Mouse (Mus musculus) embryonic fibroblast, embryonic 13.5 days (primary cell): ENCODE results near the gene Garnl3. TPM values are rescaled to one million over a fixed set of nuclear protein-coding genes. Genes with fewer than 3 reads are reported as not detected.
"Not testable (repeated sequence)": the region's sequence is repeated elsewhere in the genome, so short reads cannot be mapped to it uniquely, and the experiment has no call there.

Experiments used
- H3K27ac ChIP-seq: 2 replicates; pipeline ENCODE4 v1.5.1; 2012; ENCODE audit warnings: low read length, control low read depth, inconsistent platforms; ENCODE audit not compliant: insufficient read depth
- H3K4me1 ChIP-seq: 2 replicates; pipeline ENCODE4 v1.6.1; 2011; ENCODE audit warnings: low read length; ENCODE audit not compliant: control insufficient read depth, insufficient read depth
- H3K4me3 ChIP-seq: 2 replicates; pipeline ENCODE4 v1.5.1; 2011; ENCODE audit warnings: mild to moderate bottlenecking, control low read depth, low read length; ENCODE audit not compliant: insufficient read depth
- CTCF ChIP-seq: IDR thresholded peaks from 2 replicates; pipeline ENCODE4 v1.5.1; 2011; ENCODE audit warnings: mild to moderate bottlenecking, control low read depth, low read length, moderate library complexity, borderline replicate concordance; ENCODE audit not compliant: insufficient read depth
- POLR2A ChIP-seq: IDR thresholded peaks from 2 replicates; pipeline ENCODE4 v1.6.1; 2011; ENCODE audit warnings: low read depth, mild to moderate bottlenecking, control low read depth, low read length, moderate library complexity
- polyA plus RNA-seq: library from polyadenylated mRNA; stranded (reverse); fragments of >200 nt; gene quantifications from 2 replicates; pipeline ENCODE4 v1.2.4, GENCODE M21; 2011; ENCODE audit warnings: low read depth; ENCODE audit not compliant: missing spikeins, insufficient read length

Garnl3 gene
- polyA plus RNA-seq, 1 experiment: 11.9 TPM

DNA sequence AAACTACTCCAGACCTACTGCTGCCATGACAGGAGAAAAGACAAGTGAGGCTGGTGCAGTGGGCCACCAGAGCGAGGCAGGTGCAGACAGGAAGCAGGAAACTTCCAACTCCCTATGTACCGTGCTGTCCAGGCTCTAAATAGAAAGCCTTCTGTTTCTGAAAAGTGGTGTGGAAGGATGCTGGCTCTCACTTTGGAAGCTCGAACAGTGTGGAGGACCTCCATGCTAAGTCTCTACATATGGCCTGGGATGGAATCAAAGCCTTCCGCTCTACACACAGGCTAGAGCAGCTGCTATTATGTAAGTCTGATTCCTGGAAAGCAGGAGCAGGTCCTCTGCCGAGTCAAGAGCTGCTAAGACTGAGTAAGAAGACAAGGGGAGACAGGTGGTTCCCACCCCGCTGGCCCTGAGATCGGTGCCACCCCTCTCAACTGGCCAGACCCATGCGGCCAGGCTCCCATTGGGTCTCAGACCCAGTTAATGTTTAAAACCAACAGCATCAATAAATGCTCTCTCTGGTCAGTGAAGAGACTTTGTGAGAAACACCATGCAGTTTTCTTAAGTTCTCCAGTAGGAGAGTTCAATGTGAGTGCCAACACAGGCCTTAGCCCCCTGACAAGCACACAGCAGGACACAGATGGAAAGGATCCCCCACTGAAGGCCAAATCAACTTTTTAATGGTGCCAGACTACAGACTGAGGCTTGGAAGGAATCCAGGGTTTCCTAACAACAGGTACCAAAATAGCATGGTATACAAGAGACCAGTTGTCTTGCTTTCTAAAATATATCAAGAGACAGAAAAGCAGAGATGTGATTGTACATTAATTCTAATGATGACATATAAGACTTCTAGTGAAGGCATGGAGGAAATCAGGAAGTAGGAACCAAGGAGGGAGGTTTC, 40.6 kb downstream of the Garnl3 start:
- no peak overlapping the region for H3K27ac ChIP-seq
- no peak overlapping the region for H3K4me3 ChIP-seq
- TF ChIP-seq CTCF (no peak), POLR2A (no peak)
- no peaks in the 10 kb centered on the region for H3K4me1 ChIP-seq

DNA sequence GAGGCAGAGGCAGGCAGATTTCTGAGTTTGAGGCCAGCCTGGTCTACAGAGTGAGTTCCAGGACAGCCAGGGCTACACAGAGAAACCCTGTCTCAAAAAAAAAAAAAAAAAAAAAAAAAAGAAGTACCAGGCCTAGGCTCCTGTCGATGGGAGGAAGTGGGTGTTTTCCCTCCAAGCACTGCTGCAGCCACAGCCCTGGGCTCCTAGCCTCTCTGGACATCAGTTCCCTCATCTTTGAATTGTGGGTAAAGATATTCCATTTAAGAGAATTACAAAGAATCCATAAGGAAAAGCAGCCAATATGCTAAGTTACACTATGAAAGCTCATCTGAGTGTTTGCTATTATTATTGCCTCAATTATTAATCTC, 41.4 kb downstream of the Garnl3 start:
- not testable (repeated sequence) for H3K4me3 ChIP-seq, H3K27ac ChIP-seq, H3K4me1 ChIP-seq

DNA sequence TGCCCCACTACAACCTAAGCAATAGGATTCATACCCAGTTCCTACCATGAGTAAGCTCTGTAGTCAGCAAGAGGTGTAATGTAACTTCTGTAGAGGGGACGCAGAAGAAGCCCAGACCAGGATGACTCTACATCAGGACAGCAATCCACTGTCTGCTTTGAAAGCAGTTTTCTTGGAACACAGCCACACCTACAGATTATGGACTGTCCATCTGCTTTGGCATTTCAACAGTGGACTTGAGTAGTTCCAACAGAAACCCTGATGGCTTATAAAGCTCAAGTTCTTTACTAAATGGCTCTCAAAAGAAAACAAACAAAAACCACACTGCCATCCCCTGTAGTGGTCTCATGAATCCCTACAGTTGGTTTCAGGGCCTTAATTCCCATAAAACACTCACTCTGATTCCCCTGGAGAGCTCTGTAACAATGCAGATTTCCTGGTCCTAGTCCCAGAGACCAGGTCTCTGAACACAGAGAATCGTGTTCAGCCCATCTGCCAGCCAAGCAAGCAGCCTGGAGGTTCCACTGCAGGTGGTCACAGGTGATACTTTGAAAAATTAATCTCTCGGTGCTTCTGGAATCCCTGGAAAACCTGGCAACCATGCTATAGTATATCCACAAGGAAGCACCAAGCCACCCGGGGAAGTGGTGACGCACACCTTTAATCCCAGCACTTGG, 42.0 kb downstream of the Garnl3 start:
- TF ChIP-seq CTCF: no peak
- no peak for TF ChIP-seq POLR2A
- Histone ChIP-seq H3K4me3 (no peak overlapping the region), H3K27ac (no peak overlapping the region), H3K4me1 (no peaks in the 10 kb centered on the region)

DNA sequence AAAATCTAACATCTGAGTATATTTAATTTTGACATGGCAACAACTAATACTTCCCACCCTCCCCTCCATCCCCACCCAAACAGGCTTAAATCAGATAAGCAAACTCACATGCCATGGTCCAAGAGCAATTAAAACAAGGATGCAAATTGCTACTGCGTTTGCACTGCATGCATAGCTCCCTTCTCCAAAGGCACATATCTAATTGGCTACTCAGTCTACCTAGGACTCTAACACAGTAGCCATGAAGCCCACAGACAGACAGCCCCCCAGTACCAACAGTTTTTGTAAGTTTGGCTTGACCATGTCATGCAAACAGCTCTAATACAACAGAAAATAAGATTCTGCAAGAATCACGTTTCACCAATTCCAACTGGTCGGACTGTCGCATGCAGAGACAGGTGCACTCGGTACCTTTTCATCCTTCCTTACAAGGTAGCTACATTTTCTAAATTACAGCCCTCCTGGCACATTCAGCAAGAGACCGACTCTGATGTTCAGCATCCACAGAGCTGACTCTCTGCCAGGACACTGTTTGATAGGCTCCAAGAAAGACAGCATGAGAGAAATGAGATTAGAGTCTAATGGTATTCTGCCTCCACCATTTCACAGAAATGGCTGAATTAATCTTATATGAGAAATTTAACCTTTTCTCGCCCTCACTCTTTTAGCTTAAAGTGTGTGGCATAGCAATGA, 44.6 kb downstream of the Garnl3 start:
- Histone ChIP-seq H3K4me3 (no peak overlapping the region), H3K4me1 (0 out of 2 replicates have a peak, but pooled peaks cover 2% of the 10 kb centered on the region), H3K27ac (no peak overlapping the region)
- TF ChIP-seq POLR2A (no peak), CTCF (no peak)

DNA sequence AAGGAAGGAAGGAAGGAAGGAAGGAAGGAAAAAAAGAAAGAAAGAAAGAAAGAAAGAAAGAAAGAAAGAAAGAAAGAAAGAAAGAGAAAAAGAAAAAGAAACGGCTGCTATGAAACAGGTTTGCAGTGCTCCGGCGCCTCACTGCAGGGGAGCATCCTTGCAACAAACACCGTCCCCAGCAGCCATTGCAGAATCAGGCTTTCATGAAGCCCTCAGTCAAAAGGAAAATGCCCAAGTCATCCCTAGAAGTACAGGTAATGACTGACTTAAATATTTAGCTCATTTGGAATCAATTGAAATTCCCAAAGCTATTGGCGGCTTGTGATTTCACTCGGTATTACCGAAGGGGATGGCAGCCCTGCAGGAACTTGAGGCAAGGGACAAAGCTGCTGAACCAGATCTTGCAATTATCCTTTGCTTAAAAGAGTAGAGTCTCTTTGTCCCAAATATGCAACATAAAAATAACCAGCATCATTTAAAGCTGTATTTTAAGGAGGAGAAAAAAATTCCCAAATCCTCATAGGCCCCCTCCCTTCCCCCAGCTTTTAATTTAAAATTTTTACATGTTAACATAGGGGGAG, 45.3 kb downstream of the Garnl3 start:
- H3K27ac ChIP-seq: no peak overlapping the region
- H3K4me3 ChIP-seq: no peak overlapping the region
- 0 out of 2 replicates have a peak, but pooled peaks cover 2% of the 10 kb centered on the region for H3K4me1 ChIP-seq
- TF ChIP-seq POLR2A (no peak), CTCF (no peak)

DNA sequence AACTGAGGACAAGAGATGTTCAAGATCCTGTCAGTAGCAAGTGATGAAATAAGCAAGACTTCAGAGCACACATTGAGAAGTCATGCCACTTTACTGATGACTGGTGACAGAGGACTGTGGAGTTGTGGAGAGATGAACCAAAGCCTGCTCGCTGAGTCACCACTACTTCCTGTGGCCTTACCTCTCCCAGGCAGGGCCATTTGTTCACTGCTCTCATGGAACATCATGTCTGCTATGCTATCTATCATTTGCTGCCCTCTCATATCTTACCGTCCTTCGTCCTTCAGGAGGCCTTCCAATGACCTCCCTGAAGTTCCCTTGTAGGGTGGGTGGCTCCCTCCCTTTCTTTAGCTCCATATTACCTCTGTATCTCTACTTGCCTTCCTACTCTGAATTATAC, 47.2 kb downstream of the Garnl3 start:
- TF ChIP-seq CTCF (no peak), POLR2A (no peak)
- Histone ChIP-seq H3K4me1 (0 out of 2 replicates have a peak, but pooled peaks cover 2% of the 10 kb centered on the region), H3K27ac (no peak overlapping the region), H3K4me3 (no peak overlapping the region)

DNA sequence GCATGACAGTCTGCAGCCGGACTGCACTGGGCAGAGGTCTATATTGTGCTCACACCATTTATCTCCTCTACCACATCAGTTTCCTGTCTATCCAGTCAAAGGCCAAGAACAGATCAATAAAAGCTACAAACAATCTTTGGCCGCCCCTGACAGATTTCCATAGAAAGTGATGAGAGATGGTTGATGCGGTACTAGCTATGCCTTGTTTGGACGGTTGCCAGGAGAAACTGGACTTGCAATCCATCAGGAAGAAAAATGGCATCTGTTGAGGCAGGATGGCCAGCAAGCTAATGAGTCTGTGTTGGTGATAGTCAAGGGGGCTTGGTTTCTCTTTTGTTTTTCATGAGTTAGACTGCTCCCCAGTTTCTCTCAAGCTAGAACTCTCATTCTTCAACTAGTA, 51.3 kb downstream of the Garnl3 start:
- 0 out of 2 replicates have a peak, but pooled peaks cover 2% of the 10 kb centered on the region for H3K4me1 ChIP-seq
- no peak overlapping the region for H3K27ac ChIP-seq
- H3K4me3 ChIP-seq: no peak overlapping the region
- no peak for TF ChIP-seq POLR2A
- no peak for TF ChIP-seq CTCF

DNA sequence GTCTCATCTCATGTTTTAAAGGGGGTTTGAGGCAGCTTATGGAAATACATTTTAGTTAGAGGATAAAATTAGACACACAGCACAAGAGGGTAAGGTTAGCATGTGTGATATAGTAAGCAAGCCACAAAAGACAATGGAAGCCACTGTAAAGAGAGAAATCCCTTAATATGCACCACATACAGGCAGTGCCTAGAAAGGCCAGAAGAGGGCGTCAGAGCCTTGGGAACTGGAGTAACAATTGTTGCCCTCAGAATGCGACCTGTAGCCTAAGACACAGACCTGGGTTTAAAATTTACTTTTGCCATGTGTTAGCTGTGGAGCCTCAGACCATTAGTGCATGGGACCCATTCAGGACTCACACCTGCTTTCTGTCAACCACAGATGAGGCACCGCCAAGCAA, 54.2 kb downstream of the Garnl3 start:
- no peak for TF ChIP-seq POLR2A
- no peak for TF ChIP-seq CTCF
- Histone ChIP-seq H3K27ac (no peak overlapping the region), H3K4me1 (no peaks in the 10 kb centered on the region), H3K4me3 (no peak overlapping the region)

DNA sequence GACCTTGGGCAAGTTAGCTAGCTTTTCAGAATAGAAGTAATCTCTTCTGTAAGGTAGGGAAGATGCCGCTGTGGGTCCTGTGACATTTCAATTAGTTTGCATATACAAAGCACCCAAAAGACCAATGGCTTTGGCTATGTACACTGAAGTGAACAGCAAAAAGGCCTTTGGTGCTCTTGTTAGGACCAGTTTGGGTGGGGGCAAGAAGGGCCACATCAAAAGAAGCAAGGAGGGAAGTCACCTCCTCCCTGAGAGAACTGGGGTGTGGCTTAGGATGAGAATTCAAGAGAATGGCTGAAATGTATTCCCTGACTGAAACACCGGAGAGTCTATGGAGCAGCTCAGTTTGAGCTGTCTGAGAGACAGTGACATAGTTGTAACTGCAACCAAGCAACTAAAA, 56.5 kb downstream of the Garnl3 start:
- Histone ChIP-seq H3K4me1 (no peaks in the 10 kb centered on the region), H3K4me3 (no peak overlapping the region), H3K27ac (no peak overlapping the region)
- TF ChIP-seq POLR2A (no peak), CTCF (no peak)
